Mouse (Mus musculus) right cerebral cortex, postnatal 4 days (tissue): ENCODE measurements around the gene Camta1.

Source experiments
- DNase-seq: peaks from one replicate; pipeline ENCODE4 v3.0.0-alpha.2; 2022

The Camta1 gene

DNA sequence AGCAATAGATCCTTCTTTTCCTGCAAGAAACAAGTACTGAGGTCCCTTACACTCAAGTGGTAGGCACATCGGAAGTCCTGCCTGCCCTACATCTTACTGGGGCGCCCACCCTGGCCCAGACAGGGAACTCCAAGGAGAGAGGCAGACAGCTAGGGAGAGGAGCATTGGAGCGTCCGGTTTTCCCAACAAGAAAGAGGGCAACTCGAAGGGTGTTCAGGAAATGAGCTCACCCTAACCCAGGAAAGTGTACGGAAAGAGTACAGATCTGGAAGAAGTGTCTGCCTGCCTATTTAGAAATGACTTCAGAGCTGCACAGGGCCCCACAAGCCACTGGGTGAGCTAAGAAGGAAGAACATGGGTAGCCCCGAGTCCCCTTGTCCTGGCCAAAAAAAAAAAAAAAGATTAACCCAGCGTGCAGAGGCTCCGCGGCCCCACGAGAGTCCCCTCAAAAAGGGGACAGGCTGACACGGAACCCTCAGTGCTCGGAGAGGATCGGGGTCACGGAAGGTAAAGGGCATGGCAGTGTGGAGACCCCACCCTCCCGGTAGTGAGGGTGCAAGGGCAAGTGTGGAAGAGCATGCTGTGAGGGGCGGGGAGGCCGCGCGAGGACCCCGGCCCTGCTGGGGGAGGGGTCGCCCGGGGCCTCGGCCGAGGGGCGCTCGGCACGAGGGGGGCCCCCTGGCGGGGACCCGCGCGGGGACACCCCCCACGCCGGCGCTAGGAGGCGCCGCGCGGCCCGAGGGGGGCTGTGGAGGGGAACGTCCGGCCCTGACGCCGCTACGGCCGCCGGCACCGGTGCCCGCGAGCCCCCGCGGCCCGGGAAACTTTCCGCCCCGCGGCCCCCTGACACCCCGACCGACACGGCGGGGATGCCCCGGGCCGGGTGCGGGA lies 990 bp downstream of the Camta1 start:
- DNase-seq = peak; percentile 26

DNA sequence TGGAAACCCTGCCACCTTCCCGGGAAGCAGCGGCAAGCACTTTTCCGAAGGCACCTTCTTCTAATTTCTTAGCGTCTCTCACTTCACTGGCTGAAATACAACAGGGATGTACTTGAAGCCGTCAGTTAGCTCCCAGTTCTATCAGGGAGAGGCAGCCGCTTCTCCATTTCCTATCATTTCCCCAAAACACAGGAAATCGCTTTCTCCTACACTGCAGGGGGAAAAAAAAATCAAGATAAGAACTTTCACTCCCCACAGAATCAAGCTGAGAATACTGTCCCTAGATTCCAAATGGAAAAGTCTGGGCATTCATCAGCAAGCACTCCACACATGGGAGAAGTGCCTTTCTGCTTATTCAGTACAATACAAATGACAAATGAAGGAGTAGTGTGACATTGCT lies 2.4 kb downstream of the Camta1 start:
- DNase-seq = no peak

DNA sequence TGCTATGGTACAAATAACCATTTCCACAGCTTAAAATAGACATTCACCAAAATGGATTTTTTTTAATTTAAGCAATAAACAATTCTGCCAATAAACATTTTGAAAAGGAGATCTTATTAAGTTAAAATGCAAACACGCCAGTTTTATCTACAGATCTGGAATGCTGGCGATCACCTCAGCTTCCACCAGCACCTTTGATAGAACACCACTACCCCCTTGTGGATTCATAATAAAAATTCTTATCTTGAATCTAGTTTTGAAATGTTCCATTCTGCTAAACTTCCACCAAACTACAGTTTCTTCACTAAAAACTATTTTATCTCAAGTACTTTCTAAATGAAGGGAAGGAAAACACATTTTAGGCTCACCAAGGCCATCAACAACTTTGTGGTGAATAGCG lies 7.7 kb downstream of the Camta1 start:
- DNase-seq = no peak

DNA sequence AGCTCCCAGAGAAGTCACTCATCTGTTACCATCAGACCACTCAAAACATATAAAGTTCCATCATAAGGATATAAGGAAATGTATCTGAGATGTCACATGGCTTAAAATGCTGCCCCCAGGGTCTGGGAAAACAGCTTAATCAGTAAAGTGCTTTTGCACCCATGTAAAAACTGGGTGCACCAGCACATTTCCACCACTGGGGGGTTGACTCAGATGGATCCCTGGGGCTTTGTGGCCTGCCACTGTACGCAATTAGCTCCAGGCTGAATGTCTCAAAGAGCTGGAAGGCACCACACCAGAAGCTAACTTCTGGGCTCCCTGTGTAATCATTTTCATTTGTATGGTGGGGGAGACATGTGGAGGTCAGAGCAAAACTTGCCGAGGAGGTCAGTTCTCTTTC lies 10.5 kb downstream of the Camta1 start:
- peak; percentile 52 for DNase-seq

DNA sequence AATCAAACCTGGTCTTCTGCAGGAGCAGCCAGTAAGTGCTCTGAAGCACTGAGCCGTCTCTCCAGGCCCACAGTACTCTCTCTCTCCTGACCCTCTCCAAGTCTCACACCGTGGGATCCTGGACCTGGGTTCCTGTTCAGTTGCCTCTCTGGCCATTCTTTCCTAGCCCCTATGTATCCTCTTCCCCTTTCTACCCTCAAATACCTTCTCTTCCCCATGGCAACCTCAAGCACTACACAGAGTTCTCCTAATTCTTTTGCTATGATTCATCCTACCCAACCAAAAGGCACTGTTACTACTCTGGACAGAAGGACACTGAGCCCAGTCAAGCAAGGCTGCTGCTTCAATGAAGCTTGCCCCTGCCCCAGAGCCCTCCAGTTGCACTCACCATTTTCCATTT lies 19.1 kb downstream of the Camta1 start:
- no peak for DNase-seq

DNA sequence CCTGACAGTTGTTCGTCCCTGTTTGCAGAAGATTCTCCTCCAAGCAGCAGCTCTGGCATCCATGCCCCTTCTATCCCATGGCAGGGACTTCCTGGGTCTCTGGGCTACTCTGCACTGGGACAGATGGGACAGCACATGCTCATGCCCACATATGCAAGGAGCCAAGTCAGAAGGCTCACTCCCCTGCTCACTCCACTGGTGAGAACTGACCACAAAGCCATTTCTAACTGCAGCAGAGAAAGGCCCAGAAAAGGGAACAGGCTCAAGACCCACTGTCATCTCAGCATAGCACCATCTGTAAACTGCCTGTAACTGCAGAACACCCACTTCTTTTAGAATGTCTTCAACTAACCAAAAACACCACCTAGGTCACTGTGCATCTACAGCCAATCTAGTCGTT lies 23.2 kb downstream of the Camta1 start:
- no peak for DNase-seq

DNA sequence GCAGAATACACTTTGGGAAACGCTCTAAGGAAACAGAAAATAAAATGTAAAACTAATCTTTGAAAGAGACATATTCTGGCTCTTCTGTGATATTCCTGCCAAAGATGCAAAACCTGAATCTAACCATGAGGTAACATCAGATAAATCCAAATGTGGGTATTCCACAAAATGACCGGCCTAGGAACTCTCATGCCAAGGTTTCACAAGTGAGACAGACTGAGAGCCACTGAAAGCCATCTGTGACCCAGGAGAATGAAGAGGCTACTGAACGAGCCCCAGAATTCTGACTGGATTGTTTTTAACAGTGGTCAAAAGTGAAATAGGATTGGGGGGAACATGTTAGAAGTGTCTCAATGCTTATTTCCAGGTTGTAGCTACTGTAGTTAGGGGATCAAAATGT lies 25.8 kb downstream of the Camta1 start:
- DNase-seq = no peak

DNA sequence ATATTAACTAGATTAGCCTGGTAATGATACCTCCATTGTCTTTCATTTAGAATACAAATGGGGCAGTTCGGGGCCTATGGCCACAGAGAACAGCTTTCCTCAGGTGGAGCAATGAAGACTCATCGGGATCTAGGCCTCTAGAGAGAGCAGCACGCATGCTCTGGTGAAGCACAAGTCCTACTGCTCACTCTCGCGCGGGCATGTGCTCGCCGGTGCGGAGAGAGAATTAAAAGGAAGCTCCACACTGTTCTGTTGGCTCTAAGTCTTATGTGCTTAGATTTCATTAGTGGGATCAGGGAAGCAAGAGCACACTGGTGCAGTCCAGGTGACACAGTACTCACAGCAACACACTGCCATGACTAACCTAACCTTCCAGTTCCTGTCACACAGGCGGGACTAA lies 27.1 kb downstream of the Camta1 start:
- no peak for DNase-seq

DNA sequence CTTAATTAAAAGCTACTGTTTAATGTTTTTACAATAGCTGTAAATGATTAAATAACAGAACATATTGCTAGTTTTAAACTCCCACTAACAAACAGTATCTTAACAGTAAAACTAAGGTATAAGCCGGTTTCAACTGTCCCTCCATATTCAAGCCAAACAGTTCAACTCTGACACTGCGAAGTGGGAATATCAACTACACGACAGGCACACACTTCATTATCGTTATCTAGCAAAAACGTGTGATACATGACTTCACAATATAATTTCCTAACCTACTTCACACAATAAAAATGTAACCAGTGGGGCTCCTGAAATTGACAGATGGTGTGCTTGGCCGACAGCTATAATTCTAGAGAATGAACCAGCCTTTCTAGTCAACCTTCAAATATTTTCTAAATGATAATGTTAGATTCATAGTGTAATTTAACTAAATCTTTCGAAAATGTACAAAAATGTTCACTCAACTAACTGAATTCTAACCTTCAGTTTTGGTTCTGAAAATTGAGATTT lies 27.7 kb downstream of the Camta1 start:
- DNase-seq = no peak

DNA sequence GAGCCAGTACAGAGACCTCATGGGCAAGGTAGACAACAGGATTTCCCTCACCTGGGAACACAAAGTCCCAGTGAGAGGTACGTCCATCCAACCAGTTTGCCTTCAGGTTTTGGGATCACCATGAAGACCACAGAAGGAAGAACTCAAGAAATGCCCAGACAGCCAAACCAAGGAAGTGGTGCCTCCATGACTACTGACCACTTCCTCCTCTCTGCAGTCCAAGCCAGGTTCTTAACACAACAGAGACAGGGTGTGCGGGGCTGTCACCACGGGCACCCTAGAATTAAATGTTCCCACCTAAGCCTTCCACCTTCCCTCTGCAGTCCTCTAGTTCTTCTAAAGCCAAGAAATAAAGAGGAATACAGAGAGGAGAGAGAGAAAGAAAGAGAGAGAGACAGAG lies 33.8 kb downstream of the Camta1 start:
- DNase-seq = no peak

DNA sequence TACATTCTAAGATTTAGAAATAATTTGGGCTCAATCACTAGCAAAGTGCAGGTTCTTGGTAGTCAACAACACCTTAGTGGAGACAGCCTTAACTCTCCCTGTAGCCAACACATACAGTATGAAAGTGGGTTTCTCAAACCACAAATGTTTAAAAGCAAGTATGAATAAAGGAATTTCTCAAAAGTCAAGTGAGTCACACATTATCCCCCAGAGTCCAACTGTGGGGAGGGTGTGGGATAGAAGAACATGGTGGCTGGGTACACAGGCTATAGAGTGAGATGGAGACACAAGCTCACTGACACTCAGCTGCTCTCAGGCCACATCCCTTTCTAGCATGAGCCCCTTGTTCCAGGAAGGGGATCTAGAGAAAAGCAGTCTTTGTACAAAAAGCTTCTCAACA lies 34.3 kb downstream of the Camta1 start:
- DNase-seq = no peak

DNA sequence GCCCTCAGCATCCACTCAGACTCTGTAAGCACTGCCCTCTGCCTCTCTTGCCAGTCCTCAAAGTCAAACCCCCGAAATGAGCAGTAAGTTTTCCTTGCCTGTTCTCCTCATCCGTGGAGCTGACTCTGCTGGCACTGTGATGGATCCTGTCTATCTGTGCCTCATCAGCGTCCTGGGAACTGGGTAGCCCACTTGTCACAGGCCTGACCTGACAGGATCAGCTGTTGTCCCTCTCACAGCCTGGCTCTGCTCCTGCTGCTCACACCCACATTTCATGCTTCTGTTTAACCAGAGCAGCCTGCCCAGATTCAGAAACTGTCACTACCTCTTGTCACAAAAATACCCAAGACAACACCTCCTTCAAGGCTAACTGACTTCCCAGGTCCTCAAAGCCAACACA lies 37.7 kb downstream of the Camta1 start:
- no peak for DNase-seq

DNA sequence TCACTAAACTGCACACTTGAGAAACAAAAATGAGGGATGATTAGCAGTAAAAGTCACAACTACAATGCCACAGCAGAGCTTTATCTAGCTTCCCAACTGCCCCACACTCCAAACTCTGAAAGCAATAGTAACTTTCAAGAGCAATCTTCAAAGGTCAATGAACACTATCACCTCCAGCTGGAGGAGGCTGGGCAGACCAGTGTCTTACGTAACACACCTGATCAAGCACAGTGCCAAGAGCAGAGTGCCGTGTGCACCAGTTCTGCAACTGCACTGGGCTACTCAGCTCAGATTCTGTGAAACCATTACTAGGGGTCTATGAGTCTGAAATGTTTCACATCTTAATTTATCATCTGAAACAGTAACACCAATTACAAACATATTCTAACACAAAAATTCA lies 38.7 kb downstream of the Camta1 start:
- no peak for DNase-seq

DNA sequence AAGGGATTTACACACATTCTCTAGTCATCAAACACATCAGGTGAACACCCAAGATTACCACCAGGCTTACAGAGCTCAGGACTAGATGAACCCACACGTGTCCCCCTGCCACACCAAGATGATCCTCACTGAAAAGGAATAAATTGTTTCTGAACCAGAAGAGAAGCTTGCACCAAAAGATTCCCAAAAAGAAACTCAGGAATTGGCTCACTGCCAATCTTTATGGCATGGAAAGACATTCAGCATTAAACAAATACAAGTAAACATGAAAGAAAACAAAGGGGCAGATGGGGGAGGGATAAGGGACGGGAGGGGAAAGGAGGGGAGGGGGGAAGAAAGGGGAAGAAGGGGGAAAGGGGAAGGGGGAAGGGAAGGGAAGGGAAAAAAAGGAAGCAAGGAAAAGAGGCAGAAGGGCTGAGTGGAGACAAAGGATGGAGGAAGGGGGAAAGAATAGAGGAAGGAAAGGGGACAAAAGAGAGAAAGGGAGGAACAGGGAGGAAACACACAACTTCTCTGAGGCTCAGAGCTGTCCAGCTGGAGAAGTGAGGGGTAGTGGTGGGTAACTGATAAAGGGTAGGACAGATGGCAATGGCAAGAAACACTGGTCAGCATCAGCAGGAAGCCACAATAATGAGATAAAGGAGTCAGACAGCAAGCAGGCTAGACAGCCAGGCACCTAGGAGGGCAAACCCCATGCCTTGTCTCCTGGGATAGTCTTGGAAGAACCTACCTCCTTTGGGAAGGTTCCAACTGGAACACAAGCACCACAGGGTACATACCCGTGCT lies 43.5 kb downstream of the Camta1 start:
- no peak for DNase-seq

DNA sequence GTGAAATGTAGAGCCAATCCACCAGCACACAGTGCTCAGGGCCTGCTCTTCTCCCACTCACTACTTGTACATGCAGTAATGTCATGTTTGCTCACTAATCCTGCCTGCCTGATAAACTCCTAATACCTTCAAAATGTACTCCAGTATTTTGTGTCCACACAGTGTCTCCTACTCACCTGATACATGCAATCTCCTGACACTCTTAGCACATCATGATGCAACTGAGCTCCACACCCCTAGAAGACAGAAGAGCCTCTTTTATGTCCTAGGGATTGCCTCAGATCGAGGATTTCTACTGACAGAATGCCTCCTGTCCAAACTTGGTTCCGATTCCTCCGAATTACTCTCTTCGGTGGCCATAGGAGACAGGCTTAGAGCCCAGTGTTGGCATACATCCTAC lies 48.0 kb downstream of the Camta1 start:
- DNase-seq = no peak

DNA sequence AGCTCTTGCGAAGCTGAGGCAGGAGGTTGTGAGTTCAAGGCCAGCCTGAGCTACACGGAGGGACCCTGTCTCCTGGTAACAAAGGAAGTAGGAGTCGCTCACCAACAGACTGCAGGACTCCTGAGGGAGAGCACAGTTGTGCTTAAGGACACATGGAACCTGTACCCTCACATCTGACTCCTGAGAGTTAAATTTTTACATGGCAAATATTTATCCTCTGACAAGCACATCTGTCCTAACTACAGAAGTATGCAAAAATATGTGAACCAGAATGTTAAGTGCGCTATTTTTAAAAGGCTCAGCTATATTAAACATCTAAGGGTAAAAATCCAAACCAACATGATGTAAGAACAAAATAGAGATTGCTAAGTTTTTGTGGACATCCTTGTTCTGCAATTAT lies 56.0 kb downstream of the Camta1 start:
- DNase-seq = no peak

DNA sequence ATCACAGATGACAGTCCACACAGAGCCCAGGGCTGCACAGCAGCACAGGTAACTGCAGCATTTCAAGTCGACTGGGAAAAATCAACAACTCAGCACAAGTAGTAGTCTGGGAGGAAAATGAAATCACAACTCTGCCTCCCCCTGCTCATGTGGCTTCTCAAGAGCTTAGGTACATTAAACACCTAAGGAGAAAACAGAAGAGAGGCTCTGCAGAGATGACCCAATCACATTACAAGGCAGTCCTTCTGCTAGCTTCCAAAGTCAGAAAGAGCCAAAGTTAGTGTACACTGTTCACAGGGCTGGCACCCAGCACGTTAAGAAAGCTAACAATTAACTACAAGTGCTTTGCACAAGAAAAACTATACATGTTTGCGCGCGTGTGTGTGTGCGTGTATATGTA lies 56.6 kb downstream of the Camta1 start:
- DNase-seq = no peak

DNA sequence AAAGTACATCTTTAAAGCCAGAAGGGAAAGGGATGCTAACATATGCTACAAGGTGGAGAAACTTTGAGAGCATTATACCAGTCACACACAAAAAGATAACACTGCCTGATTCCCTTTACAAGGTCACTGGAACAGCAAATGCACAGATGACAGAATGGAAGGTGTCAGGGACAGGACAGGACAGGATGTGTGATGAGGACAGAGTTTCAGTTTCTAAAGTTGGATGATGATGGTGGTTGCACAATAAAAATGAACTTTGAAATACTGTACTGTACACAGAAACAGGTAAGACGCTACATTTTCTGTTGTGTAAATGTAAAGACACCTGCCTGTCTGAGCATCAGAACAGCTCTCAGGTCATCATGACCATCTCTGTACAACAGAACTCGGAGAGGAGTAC lies 57.5 kb downstream of the Camta1 start:
- DNase-seq = no peak

DNA sequence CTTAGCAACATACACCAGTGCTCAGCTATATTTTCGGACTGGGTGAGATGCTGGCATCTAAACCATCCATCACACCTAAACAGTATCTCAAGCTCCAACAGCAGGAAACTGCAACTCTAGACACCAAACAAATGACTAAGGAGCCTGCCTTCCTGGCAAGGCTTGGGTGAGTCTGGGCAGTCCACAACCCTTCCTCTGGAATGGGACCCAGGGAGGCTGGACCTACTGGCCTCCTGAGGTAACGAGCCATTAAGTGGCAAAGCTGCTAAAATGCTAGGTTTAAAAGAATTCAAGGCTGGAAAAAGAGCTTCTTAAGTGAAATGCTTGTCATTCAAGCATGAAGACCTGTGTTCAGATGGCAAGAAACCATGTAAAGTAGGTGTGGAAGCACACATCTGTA lies 63.0 kb downstream of the Camta1 start:
- no peak for DNase-seq

DNA sequence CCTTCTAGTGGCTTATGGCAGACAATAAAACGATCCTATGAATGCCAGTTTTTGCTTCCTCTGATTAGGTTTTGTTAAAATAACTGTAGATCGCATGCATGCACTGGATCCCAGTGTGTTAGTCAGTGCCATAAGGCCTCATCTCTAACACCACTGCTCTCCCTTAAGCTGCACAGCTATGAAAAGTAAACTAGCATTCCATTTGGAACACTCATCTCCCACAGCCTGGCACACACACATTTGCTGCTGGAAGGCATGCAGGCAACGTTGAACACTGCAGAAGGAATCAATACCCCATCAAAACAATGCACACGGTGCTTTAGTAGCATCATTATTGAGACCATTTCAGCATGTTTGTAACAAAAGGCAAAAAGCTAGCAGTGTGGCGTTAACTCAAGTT lies 68.0 kb downstream of the Camta1 start:
- no peak for DNase-seq

DNA sequence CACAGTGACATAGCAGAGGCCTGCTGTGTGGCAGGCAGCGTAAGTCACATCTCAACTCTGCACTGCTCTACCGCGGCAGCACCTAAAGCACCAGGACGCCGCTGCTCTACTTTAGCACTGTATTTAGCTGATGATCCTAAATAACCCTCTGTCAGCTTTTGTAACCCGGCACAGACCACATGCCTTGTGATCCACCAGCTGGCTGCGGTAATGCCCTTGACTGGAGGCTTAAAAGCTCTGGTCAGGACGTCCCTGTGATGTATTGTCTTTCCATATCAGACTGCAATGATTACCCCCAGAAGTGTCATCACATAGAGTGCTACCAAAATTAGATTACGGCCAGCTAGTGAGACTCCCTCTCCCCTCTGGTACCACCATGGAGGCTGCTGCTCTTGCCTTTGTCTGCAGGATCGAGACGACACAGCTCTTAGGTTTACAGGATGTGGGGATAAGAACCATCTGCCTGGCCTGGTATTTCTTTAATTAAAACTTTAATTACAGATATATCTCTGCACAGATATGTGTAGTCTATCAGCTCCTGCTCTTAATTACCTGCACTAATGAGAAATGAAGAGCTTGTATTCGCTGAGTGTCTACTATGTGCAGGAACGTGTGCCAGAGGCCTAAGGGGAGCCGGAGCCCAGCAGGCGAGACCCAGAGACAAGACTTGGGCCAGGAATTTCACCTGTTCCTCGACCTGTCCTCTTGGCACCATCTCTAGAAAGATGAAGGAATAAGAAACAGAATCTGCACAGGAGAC lies 74.5 kb downstream of the Camta1 start:
- DNase-seq = no peak

DNA sequence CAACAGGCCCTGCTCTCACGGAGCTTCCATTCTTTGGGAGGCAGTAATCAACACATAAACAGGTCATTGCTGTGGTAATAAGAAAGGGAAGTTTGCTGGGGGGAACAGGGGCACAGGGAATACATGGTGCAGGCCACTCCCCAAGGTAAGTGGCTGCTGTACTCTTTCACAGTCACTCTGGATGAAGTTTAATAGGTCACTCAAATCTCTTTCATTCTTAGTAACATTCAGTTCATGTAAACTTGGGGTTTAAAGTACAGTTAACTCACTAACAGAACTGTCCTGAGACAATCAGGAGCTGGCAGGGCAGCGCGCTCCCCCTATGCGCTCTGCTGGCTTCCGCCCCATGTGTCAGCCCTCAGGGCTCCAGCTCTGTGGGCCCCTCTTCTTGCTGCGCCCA lies 81.2 kb downstream of the Camta1 start:
- DNase-seq = no peak

DNA sequence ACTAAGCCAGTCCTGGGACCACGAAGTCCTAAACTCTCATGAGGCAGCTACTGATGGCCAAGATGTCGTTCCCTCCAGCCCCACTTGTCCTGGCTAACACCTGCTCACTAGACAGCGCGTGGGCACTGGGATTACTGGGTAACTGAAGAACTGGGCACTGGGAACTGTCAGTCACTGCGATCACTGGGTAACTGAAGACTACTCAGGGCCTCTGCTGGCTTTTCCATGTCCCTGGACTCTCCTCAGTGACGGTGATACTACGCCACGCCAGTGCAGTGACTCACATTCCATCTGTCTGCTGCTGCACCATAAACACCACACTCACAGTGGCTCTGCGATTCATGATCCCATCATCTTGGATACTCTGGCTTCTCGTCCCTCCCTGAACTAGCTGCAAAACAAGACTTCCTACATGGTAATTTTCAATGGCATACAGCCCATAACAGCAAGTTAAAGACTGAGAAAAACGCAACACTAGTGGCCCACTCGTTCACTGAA lies 81.7 kb downstream of the Camta1 start:
- no peak for DNase-seq
